Mouse (Mus musculus) hindbrain, postnatal 0 days (tissue): Measurements from ENCODE around the gene St8sia1. TPM values are rescaled to one million over a fixed set of nuclear protein-coding genes. Genes with fewer than 3 reads are reported as not detected.

Experiments used
- ATAC-seq: fragments of 200-750 bp; cut with Nextera tagmentation; 2 replicates; pipeline ENCODE4 v1.8.0; 2017; ENCODE audit warnings: mild to moderate bottlenecking, moderate TSS enrichment, moderate library complexity
- DNase-seq: peaks from one replicate; pipeline ENCODE4 v3.0.0-alpha.2; 2015; ENCODE audit warnings: low spot score
- H3K27ac ChIP-seq: fragments of 300-500 bp; sonication (generic); 2 replicates; pipeline ENCODE4 v1.5.1; 2014; ENCODE audit warnings: mild to moderate bottlenecking
- H3K27me3 ChIP-seq: fragments of 300-500 bp; sonication (generic); 2 replicates; pipeline ENCODE4 v1.6.1; 2014; ENCODE audit warnings: low read length, mixed read lengths; ENCODE audit not compliant: insufficient read depth
- H3K36me3 ChIP-seq: fragments of 300-500 bp; sonication (generic); 2 replicates; pipeline ENCODE4 v1.6.1; 2014; ENCODE audit warnings: low read length, mixed read lengths; ENCODE audit not compliant: insufficient read depth
- H3K4me1 ChIP-seq: fragments of 300-500 bp; sonication (generic); 2 replicates; pipeline ENCODE4 v1.6.1; 2014; ENCODE audit warnings: antibody characterized with exemption, low read length, mixed read lengths; ENCODE audit not compliant: insufficient read depth
- H3K4me2 ChIP-seq: fragments of 300-500 bp; sonication (generic); 2 replicates; pipeline ENCODE4 v1.6.1; 2014; ENCODE audit warnings: low read depth, mild to moderate bottlenecking, low read length, moderate library complexity, mixed read lengths
- H3K4me3 ChIP-seq: fragments of 300-500 bp; sonication (generic); 2 replicates; pipeline ENCODE4 v1.5.1; 2014; ENCODE audit warnings: low read length
- H3K9ac ChIP-seq: fragments of 300-500 bp; sonication (generic); replicated peaks from 2 replicates; pipeline ENCODE4 v1.6.1; 2014; ENCODE audit warnings: mild to moderate bottlenecking, low read length, moderate library complexity, mixed read lengths
- H3K9me3 ChIP-seq: fragments of 300-500 bp; sonication (generic); 2 replicates; pipeline ENCODE4 v1.6.1; 2016; ENCODE audit warnings: low read length, mixed read lengths
- CTCF ChIP-seq: IDR thresholded peaks from 2 replicates; pipeline ENCODE4 v1.5.1; 2016; ENCODE audit warnings: antibody characterized with exemption, control low read depth, low read depth
- WGBS: fragments of 180-500 bp; shearing (Covaris S2); extraction: QIAGEN DNeasy Blood & Tissue Kit; methylation state at CpG from one replicate; pipeline ENCODE4 v1.1.7; 2014; 5-methylcytosine and 5-hydroxymethylcytosine counted together
- polyA plus RNA-seq: library from polyadenylated mRNA; unstranded; fragments of >200 nt; fragmentation: Nextera tagmentation; extraction: Ambion mirVana; gene quantifications from 2 replicates; pipeline ENCODE4 v1.2.1, GENCODE M21; 2015
- total RNA-seq: library from RNA; depleted of rRNA; stranded (reverse); fragments of >200 nt; gene quantifications from 2 replicates; pipeline ENCODE4 v1.2.3, GENCODE M21; 2014

Gene St8sia1
- total and polyA plus RNA-seq, 2 experiments from 2014 or later = 3.7 to 18.0 TPM

GRCm38 (mm10) chr6:142945461-142945860, 18.8 kb downstream of the St8sia1 start:
- H3K27ac ChIP-seq = no peak overlapping the region
- ATAC-seq = no peak
- WGBS = 87% methylated on average over 2 of the region's 2 CpGs
- TF ChIP-seq CTCF = no peak
- H3K9ac ChIP-seq = no peak overlapping the region
- H3K36me3 ChIP-seq = no peaks in the 10 kb centered on the region
- DNase-seq = no peak
- H3K4me1 ChIP-seq = 0 out of 2 replicates have a peak, but pooled peaks cover 6% of the 10 kb centered on the region
- no peaks in the 10 kb centered on the region for H3K9me3 ChIP-seq
- no peaks in the 10 kb centered on the region for H3K27me3 ChIP-seq
- H3K4me2 ChIP-seq = no peak overlapping the region
- H3K4me3 ChIP-seq = no peak overlapping the region

- Histone ChIP-seq H3K27me3 (no peaks in the 10 kb centered on the region), H3K4me1 (0 out of 2 replicates have a peak, but pooled peaks cover 6% of the 10 kb centered on the region), H3K27ac (no peak overlapping the region), H3K4me2 (no peak overlapping the region), H3K9me3 (no peaks in the 10 kb centered on the region), H3K4me3 (no peak overlapping the region), H3K36me3 (no peaks in the 10 kb centered on the region), H3K9ac (no peak overlapping the region)
- DNase-seq (no peak), ATAC-seq (no peak)
- TF ChIP-seq CTCF = peak; percentile 17; the same call in 1 of the 2 replicates
- WGBS = 98% methylated on average over 3 of the region's 3 CpGs
Observed at GRCm38 (mm10) chr6:142944470-142944869, 19.8 kb downstream of the St8sia1 start.

DNA sequence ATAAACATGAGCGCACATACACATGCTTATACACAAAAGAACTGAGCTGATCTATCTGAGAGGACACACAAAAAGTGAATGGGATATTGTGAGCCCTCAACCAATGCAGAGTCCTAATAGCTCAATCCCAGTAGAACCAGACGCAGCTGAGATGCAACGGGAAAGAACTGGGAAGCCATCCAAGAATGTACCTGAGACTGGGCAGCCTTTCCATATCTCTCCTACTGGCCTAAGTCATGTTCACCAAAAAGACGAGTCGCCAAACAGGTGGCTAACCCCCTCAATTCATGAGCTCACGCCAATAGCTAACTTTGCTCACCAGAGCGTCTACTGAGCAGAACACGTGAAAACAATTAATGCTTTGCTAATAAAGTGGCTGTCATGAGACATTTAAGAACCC, 20.8 kb downstream of the St8sia1 start:
- no peaks in the 10 kb centered on the region for H3K9me3 ChIP-seq
- no peaks in the 10 kb centered on the region for H3K27me3 ChIP-seq
- H3K27ac ChIP-seq = no peak overlapping the region
- H3K4me3 ChIP-seq = no peak overlapping the region
- no peak overlapping the region for H3K4me2 ChIP-seq
- ATAC-seq (no peak), DNase-seq (no peak)
- 76% methylated on average over 8 of the region's 8 CpGs for WGBS
- H3K9ac ChIP-seq = no peak overlapping the region
- no peaks in the 10 kb centered on the region for H3K36me3 ChIP-seq
- no peak for TF ChIP-seq CTCF
- 0 out of 2 replicates have a peak, but pooled peaks cover 11% of the 10 kb centered on the region for H3K4me1 ChIP-seq

GRCm38 (mm10) chr6:142941596-142942381, 22.5 kb downstream of the St8sia1 start:
- H3K4me1 ChIP-seq = peaks cover 15% of the 10 kb centered on the region; the same call in 1 of the 2 replicates
- no peak for DNase-seq
- H3K36me3 ChIP-seq = no peaks in the 10 kb centered on the region
- no peak overlapping the region for H3K27ac ChIP-seq
- H3K4me2 ChIP-seq = no peak overlapping the region
- no peak overlapping the region for H3K4me3 ChIP-seq
- 72% methylated on average over 11 of the region's 11 CpGs for WGBS
- ATAC-seq = no peak
- no peaks in the 10 kb centered on the region for H3K27me3 ChIP-seq
- no peak overlapping the region for H3K9ac ChIP-seq
- no peaks in the 10 kb centered on the region for H3K9me3 ChIP-seq
- no peak for TF ChIP-seq CTCF

DNA sequence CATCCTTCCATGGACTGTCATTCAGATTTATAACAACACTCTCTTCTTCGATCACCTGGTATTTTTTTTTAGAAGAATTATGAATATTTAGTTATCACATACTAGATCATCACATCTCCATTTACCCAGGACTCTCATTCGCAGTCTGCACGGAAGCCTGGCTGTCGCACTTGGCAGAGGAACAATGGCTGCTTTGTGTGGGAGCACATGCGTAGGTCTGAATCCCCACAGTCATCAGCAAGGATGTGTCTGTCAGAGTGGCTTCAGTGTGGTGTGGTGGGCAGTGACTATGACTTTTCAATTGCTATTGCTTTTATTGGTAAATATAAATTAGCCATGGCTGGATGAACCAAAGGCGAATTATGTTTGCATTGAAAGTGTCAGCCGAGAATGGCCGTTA, 23.2 kb downstream of the St8sia1 start:
- no peaks in the 10 kb centered on the region for H3K9me3 ChIP-seq
- no peak overlapping the region for H3K27ac ChIP-seq
- H3K9ac ChIP-seq = no peak overlapping the region
- H3K4me2 ChIP-seq = no peak overlapping the region
- DNase-seq (peak; percentile 79), ATAC-seq (peak; percentile 86)
- H3K4me1 ChIP-seq = peaks cover 15% of the 10 kb centered on the region; the same call in 1 of the 2 replicates
- no peak overlapping the region for H3K4me3 ChIP-seq
- WGBS = 43% methylated on average over 8 of the region's 8 CpGs
- H3K36me3 ChIP-seq = no peaks in the 10 kb centered on the region
- no peaks in the 10 kb centered on the region for H3K27me3 ChIP-seq
- TF ChIP-seq CTCF = no peak

DNA sequence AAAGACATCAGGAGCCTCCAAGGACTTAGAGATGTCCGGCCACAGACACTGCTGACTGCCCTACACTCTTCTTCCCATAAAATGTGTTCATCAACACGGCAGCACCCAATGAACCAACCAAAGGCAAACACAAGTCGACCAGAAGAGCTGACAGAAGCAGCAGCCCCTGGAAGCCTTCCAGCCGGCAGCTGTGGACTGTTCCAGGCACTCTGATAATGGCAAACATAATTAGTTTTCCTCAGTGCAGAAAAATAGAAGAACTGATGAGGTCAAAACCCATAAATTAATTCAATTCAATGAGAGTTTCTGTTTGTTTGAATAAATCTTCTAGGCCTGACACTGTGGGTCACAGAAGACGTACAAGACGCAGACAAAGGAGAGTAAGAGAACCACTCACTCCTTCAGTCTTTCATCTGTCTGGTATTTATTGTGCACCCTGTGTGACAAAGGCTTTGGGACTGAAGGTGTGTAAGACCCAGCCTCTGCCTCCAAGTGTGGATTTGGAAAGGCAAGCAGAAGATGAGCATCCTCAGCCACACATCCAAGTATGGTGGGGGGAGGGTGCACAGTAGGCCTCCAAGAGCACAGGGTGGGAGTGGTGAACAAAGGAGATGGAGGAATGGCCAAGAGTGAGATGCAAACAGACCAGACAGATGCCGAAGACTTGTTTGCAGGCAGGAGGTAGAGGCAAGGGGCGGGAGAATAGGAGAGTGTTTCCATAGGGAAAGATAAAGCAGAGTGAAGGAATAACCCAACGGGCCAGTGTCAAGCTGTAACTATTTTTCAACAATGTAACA, 25.5 kb downstream of the St8sia1 start:
- peak; percentile 56 for DNase-seq
- no peak for TF ChIP-seq CTCF
- H3K4me1 ChIP-seq = peaks cover 15% of the 10 kb centered on the region; the same call in 1 of the 2 replicates
- H3K27ac ChIP-seq = peak overlapping the region; percentile 7; the same call in 1 of the 2 replicates
- H3K4me3 ChIP-seq = no peak overlapping the region
- no peaks in the 10 kb centered on the region for H3K9me3 ChIP-seq
- no peaks in the 10 kb centered on the region for H3K36me3 ChIP-seq
- no peaks in the 10 kb centered on the region for H3K27me3 ChIP-seq
- WGBS = 50% methylated on average over 9 of the region's 9 CpGs
- H3K9ac ChIP-seq = no peak overlapping the region
- H3K4me2 ChIP-seq = no peak overlapping the region
- ATAC-seq = peak; percentile 34; the same call in 1 of the 2 replicates
